Mouse (Mus musculus): ENCODE data around the gene Stradb.
"Not testable (repeated sequence)": the region's sequence is repeated elsewhere in the genome, so short reads cannot be mapped to it uniquely, and the experiment has no call there.

Gene Stradb

GRCm38 (mm10) chr1:58973366-58974221 is at the start of gene Stradb, which contains the start of gene Trak2:
Gene Stradb (plus strand): TSS chr1:58973522.
Gene Trak2 (minus strand): TSS chr1:58973430.
- peak; percentile 97 for DNase-seq (ENCODE audit: low read depth, low spot score)

- DNase-seq (ENCODE audit: low read depth, low spot score) = no peak
Observed at GRCm38 (mm10) chr1:58926664-58927063, 46.7 kb upstream of the Stradb start.

GRCm38 (mm10) chr1:58936746-58937605 is 36.3 kb upstream of the Stradb start:
- peak; percentile 34 for DNase-seq (ENCODE audit: low read depth, low spot score)

GRCm38 (mm10) chr1:58937606-58938099 is 35.7 kb upstream of the Stradb start:
- no peak for DNase-seq (ENCODE audit: low read depth, low spot score)

GRCm38 (mm10) chr1:58945523-58945922 is 27.8 kb upstream of the Stradb start:
- DNase-seq (ENCODE audit: low read depth, low spot score) = no peak

GRCm38 (mm10) chr1:58945960-58946670 is 27.2 kb upstream of the Stradb start:
- no peak for DNase-seq (ENCODE audit: low read depth, low spot score)

- no peak for DNase-seq (ENCODE audit: low read depth, low spot score)
Observed at GRCm38 (mm10) chr1:58946718-58947117, 26.6 kb upstream of the Stradb start.

- no peak for DNase-seq (ENCODE audit: low read depth, low spot score)
Observed at GRCm38 (mm10) chr1:58949561-58950106, 23.7 kb upstream of the Stradb start.

- no peak for DNase-seq (ENCODE audit: low read depth, low spot score)
Observed at GRCm38 (mm10) chr1:58950899-58951648, 22.2 kb upstream of the Stradb start.

- DNase-seq (ENCODE audit: low read depth, low spot score) = no peak
Observed at GRCm38 (mm10) chr1:58951841-58952240, 21.5 kb upstream of the Stradb start.

- no peak for DNase-seq (ENCODE audit: low read depth, low spot score)
Observed at GRCm38 (mm10) chr1:58952526-58952925, 20.8 kb upstream of the Stradb start.

GRCm38 (mm10) chr1:58952997-58953396 is 20.3 kb upstream of the Stradb start:
- no peak for DNase-seq (ENCODE audit: low read depth, low spot score)

- DNase-seq (ENCODE audit: low read depth, low spot score) = no peak
Observed at GRCm38 (mm10) chr1:58953686-58954434, 19.5 kb upstream of the Stradb start.

- DNase-seq (ENCODE audit: low read depth, low spot score) = no peak
Observed at GRCm38 (mm10) chr1:58954578-58955410, 18.5 kb upstream of the Stradb start.

GRCm38 (mm10) chr1:58955716-58956115 is 17.6 kb upstream of the Stradb start:
- DNase-seq (ENCODE audit: low read depth, low spot score) = no peak

GRCm38 (mm10) chr1:58956229-58956628 is 17.1 kb upstream of the Stradb start:
- no peak for DNase-seq (ENCODE audit: low read depth, low spot score)

- no peak for DNase-seq (ENCODE audit: low read depth, low spot score)
Observed at GRCm38 (mm10) chr1:58957931-58958330, 15.4 kb upstream of the Stradb start.

- DNase-seq (ENCODE audit: low read depth, low spot score) = not testable (repeated sequence)
Observed at GRCm38 (mm10) chr1:58958789-58959526, 14.4 kb upstream of the Stradb start.
